Mouse (Mus musculus) layer of hippocampus, adult 9-11 months (tissue): Measurements from ENCODE around the gene Ccdc88c.

Experiments used
- DNase-seq: peaks from one replicate; pipeline ENCODE4 v3.0.0; 2022

Gene Ccdc88c

DNA sequence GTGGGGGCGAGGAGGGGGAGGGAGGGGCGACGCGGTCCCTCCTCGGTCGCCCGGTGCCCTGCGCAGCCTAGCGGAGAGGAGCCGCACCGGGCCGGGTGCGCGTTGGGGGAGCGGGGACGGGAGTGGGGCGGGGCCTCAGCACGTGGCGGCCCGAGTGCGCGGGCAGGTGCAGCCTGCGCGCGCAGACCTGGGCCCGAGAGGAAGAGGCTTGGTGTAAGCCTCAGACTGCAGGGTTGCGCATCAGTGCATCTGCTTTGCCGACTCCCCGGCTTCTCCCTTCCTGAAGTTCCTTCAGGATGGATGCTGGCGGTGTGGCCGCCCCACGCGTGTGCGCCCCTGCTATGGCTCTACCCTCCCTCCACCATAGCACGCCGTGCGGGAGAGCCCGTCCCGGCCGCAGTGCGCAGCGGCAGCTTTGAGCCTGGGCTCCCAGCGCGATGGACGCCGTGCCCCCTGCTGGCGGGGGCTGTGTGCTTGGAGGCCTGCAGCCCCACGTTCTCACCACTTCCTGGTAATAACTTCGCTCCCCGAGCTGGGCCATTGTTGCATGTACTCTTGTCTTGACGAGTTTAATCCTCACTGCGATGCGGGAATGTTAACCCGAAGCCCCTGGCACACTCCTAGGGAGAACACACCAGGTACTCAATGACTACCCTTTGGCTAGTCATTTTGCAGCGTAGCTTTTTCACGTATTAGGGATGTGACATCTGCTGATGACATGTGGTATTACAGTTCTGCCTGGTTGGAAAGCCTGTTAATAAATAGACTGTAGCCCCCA, at the start of gene Ccdc88c:
Gene Ccdc88c, minus strand, starts transcription at position 103 of the 778 bp plus-strand sequence.
- peak; percentile 77 for DNase-seq

DNA sequence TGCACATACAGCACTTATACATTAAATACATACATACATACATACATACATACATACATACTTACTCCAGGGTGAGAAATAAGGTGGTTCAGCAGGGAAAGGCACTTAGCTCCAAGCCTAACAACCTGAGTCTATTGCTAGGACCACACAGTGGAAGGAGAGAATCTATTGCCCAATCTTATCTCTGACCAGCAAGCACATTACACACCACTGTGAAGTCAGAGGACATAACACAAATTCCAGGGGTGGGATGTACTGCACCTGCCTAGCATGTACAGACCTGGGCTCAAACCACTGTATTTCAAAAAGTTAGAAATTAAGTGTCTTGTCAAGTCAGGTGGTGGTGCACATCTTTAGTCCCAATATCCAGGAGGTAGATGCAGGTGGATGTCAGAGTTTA, 49.1 kb upstream of the Ccdc88c start:
- DNase-seq, result no peak

DNA sequence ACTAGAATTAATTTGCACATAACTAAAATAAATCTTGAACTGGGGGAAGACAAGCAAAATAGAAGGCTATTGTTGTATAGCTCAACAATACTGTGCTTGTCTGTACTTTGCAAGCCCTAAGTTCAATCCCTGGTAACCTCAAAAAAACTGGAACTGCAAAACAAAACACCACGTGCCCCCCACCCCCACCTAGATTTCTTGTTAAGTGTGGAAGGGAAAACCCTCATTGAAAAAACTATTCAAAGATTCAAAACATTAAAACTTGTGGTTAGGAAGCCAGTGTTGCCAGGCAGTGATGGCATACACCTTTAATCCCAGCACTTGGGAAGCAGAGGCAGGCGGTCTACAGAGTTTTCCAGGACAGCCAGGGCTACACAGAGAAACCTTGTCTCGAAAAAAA, 46.6 kb upstream of the Ccdc88c start:
- DNase-seq, result no peak

DNA sequence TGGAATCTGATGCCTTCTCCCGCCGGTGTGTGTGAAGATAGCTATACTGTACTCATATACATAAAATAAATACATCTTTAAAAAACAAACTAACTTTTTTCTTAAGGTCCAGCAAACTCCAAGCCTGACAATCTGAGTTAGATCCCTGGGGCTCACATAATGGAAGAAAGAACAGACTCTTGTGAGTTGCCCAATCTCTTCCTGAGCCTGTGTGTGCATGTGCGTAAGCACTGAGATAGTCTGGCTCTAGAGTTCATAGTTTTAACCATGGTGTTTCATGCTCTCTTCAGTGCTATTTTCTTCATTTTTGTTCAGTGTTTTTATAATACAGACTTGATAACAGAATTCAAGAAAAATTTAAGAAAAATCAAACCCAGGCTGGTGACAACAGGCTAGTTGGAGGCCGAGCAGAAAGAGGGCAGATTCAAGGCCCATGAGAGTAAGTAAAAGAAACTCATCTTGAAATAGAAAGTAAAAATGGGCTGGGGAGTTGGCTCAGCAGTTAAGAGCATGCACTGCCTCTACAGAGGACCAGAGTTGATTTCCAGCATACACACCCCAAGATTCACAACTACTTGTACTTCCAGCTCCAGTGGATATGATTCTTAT, 46.1 kb upstream of the Ccdc88c start:
- DNase-seq, result no peak

DNA sequence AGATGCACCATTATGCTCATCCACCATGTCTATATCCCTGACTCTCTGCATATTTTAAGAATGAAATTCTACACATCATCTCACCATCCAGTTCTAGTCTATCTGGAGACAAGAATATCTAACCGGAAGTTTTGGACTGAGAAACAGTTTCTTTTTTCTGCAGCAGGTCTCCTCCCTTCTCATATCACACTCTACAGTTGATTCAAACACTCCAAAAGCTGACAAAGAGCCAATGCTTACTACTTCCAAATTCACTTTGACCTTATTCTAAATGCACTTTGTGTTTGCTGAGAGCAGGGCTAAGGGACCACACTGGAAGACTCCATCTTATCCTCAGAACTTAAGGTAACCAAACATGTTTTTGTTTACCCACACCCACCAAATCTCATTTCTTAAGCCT, 41.0 kb upstream of the Ccdc88c start:
- DNase-seq, result no peak

DNA sequence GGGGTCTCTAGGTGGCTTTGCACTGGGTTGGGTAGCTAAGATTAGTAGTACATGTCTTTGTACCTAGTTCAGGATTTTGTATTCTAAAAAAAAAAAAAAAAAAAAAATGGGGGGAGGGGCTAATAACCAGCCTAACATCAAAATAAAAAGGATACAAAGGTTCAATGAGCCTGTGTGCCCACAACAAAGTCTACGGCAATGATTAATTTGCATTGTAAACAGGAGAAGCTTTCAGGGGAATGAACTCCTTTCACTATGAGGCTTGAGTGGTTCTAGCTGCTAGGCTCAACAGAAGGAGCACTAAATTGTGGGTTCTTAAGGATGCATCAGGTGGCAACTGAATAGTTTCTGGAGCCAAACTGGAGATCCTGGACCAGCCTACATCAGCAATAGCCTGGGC, 37.5 kb upstream of the Ccdc88c start:
- DNase-seq, result no peak

DNA sequence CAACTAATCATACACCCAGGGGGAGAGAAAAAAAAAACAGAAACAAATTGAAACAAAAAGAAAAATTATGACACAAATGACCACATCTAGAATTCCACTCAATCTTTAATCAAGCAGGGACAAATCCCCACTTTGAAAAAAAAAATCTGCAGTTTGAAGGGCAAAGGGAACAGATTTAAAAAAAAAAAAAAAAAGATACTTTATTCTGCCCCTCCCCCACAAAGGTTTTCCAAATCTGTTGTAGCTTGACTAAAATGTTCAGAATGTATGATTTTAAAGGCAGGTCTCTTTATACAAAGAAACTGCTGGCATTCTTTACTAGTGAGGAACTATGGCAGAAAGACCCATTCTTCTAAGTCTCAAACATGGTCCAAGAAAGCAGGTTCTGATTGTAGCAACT, 11.1 kb upstream of the Ccdc88c start:
- DNase-seq, result no peak

DNA sequence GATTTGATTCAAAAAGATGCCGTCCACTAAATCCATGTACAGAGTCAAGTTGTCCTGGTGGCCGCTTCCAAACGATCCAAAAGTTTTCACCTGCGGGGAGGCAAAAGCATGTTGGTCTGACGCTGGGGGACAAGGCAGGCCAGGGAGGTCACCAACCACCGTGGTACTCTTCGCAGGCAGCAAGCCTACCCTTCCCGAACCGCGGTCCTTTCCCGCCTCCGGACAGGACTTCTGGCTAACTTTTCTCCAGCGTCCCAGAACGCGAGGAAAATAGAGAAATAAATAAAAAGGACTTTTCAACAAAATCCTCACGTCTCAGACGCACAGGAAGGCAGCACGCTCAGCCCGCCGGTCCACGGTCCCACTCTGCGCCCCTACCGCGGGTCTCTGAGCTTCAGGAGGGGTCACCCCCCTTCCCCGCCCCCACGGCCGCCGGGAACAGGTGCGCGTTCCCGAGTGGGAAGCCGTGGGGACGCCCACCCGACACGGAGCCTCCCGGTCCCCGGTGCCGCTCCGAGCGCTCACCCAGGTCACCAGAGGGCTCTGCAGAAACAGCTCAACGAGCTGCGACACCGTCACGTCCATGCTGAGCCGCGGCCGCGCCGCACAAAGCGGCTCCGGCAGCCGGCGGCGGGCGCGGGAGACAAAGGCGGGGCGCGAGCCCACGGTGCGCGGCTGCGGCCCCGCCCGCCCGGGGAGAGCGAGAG, 456 bp downstream of the Ccdc88c start:
- no peak for DNase-seq

DNA sequence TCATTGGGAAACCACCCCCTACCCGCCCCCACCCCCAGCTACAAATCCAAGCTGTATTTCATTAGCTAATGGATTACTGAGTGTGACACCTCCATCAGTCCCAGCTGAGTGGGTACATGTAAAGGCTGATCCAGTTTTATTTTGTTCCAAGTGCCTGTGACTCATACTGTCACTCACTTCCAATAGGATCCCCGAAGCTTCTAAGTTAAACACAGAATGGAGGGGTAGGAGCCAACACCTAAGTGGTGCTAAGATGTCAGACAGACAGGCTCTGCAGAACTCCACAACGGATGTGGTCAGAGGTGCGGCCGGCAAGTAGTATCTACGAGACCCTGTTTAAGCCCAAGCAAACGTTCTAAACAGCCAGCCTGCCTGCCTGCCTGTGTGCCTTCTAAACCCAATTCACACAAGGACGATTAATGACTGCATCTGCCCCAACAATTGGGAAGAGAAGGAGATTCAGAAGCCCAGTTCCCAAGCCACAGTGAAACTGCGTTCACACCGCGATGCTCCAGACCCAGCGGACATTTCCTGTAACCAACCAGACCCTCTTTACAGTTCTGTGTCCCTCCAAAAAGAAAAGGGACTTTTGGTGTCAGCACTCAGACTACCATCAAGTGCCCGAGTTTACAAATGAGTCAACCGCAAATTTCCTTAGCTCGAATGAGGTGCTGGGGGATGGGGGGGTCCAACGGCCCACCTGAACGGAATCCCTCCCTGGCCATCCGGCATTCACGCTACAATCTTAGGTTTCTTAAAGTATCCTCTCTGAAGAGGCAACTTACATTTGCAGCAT, 1.2 kb downstream of the Ccdc88c start:
- peak; percentile 55 for DNase-seq

DNA sequence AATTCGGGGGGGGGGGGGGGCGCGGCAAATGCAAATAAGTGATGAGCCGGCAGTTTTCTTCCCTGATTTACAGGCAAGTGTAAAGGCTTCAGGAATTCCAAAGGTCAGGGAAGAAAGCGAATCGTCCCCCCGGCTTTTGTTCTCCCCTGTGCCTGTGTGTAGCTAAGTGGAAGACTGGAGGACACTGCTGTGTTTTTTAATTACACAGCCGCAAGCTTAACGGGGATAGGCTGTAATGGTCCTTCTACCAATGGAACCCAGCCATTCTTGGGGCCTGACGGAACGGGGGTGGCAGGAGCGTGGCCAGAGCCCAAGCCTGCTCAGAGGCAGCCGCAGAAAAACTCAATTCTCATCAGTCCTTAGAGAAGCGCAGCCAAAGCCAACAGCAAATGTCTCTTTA, 1.9 kb downstream of the Ccdc88c start:
- peak; percentile 36 for DNase-seq

DNA sequence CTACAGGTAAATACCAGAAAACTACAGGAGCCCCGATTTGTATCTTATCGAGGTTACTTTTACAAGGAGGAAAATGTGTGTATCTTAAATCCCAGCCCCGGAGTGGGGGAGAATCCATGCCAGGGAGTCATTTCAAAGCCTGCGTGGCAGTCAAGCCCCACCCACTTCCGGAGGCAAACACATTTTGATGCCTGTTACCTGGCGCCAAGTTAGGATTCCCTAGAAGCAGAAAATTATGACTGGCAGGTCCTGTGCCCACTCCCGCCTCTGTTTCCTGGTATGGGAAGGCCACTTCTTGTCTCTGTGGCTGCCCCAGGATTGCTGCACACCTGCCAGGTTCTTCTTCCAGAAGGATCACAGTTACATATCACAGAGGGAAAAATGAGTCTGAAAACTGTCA, 2.3 kb downstream of the Ccdc88c start:
- DNase-seq, result no peak

DNA sequence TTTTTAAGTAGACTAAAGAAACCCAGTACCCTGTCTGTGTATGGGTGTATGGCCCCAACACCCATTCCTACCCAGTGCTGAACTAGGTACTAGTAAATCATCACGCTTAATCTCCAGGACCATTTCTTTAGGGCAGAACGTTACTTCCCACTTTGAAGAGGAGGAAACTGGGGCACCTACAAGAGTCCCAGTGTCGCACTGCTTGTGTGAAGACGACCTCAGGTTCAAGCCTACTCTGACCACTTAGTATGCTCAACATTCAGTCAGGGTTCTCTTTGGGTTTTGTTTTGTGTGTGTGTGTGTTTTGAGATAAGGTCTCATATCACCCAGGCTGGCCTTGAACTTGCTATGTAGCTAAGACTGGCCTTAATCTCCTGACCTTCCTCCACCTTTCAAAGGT, 2.8 kb downstream of the Ccdc88c start:
- no peak for DNase-seq

DNA sequence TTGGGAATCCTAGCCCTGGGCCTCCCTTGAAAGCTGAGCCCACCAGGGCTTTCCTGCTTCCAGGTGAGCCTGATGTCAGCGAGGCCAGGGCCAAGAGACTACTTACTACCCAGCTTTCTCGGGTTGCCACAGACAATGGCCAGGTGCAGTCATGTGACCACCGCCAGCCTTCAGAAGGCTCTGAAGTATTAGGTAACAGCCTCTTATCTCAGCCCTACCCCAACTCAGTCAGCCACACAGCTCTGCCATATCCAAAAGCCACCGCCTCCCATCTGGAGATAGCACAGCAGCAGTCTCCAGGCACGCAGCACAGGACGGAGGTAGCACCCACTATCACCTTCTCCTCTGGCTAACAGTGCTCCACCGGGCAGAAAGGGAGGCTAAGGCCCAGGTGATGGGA, 3.5 kb downstream of the Ccdc88c start:
- no peak for DNase-seq

DNA sequence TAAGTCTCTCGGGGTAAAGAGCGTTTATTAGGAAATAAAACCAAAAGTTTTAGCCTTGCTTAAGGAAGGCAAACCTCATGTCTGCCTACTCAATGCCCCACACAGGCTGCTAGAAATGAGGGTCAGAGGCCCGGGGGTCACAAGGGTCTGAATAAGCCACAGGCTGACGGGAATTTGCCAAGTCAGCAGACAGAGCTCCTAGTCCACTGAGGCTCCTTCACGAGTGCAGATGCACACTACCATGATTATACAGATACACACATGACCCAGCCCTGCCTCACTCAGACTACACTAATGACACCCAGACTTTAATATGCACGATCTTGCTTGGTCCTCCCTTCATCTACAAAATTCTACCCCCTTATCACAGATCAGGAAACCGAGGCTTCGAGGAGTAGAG, 4.0 kb downstream of the Ccdc88c start:
- no peak for DNase-seq

DNA sequence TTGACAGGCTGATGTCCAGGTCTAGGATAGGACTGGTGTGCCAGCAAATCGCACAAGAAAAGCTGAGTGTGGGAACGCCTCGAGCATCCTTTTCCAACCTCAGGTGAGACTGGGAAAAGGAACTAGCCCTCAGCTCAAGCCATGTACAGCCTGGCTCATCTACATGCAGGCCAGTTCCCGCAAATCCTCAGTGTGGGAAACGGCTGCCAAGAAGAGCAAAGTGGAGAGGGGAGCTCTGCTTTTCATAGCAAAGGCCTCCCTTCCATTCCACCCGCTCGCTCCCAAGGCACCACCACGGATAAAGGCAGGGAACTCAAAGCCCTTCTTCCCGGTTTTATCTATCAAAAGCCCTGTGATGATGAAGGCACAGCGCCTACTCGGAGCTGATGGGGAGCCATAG, 5.7 kb downstream of the Ccdc88c start:
- no peak for DNase-seq

DNA sequence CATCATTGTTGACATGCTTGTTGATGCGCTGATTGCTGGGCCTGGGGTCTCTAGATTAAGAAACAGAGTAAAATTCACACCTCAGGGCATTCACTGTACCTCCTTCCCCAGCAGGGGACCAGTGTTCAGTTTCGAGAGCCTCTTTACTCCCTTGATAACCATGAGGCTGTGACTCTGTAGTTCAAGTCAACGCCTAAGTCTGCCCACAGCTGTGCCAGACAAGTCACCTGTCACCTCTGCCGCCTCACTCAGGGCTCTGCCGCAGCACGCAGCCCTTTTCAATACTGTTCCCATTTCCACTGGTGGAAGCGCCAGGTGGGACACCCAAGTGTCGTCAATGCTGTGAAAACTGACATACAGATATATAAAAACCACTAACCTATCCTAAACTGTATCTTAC, 6.5 kb downstream of the Ccdc88c start:
- DNase-seq, result no peak

DNA sequence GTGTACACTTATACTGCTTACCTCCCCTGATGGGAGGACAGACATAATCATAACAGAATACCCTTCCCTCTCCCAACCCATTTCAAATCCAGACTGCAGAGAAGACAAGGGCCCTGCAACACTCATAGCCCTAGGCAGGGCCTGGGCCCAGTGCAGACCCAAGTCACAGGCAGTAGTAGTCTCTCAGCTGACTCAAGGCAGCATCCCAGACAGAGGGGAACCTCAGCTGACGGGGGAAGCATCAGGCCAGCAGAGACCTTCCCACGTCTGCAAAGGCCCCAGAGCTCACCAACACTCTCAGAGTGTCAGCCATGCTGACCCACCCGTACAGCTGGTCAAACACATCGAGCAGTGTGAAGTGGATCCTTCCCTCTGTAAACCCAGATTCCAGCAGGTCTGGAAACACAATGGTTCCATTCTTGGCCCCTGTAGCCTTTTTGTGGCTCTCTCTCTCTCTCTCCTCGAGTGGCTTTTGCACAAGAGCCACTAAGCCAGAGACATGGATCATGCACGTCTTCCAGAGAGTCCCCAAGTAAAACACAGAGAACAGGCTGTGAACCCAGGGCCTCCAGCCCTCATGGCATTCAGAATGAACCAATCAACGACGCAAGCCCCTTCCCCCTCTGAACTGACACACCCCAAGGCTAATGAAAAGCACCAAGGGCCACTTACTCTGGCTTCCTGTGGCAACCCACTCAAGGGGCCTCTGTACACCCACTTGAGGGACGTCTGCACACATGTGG, 7.2 kb downstream of the Ccdc88c start:
- no peak for DNase-seq

DNA sequence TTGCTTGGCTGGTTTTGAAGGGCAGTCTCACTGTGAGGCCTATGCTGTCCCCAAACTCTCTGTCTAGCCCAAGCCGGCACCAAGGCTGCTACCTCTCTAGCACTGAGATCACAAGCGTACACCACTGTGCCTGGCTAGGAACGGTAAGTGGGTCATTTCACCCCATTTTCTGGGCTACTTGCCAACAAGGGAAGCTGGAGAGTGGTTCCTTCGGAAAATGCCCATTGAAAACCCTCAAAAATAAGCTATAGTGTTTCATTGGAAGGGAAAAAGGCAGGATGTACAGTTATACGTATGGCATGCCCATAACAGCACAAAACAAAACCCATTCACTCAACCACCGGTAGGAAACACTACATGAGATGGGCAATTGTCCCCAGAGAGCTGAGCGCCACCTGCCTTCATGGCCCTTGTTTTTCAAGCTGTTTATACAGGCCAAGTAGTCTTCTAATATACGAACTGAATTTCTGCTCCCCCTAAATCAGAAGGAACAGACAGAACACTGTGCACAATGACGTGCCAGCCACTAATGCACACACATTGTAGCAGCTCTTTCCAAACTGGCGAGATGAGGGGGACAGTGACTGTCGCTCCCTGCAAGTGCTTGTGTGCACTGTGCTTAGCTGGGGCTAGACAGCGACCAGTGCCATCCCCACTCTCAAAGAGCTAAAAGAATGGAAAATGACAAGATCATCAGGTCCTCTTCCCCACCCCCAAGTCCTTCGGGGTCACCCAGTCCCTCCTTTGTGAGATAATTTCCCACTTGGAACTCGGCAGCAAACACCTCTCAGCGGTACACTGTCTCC, 8.4 kb downstream of the Ccdc88c start:
- DNase-seq, result no peak

DNA sequence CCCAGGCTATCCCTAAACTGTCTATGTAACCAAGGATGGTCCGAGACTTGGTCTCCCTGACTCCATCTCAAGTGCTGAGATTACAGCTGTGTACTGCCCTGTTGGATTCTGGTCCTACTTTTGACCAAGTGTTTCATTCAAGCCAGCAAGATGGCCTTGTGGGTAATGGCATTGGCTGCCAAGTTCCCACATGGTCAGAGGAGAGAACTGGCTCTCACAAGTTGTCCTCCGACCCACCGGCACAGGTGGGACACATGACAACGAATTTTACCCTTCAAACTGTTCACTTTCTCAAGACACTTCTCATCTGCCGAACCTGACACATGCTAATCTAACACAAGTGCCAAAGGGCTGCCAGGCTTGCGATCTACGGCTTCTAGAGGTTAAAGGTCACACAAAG, 9.4 kb downstream of the Ccdc88c start:
- no peak for DNase-seq

DNA sequence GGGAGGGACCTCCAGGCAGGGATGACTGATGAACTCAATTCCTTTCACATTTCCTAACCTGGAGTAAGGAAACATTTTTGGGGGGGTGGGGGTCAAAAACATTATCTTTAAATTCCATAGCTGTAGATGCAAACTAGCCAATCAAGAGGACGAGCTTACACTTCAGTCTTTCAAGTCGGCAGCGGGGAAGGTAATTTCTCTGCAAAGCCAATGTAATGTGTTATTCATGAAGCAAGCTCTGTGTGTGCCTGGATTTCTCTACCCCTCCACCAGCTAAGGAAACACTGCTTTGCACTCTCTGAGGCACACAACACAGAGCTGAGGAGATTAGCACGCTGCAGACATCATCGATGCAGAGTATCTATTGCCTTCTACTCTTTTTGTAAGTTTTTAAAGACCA, 9.8 kb downstream of the Ccdc88c start:
- DNase-seq, result no peak

DNA sequence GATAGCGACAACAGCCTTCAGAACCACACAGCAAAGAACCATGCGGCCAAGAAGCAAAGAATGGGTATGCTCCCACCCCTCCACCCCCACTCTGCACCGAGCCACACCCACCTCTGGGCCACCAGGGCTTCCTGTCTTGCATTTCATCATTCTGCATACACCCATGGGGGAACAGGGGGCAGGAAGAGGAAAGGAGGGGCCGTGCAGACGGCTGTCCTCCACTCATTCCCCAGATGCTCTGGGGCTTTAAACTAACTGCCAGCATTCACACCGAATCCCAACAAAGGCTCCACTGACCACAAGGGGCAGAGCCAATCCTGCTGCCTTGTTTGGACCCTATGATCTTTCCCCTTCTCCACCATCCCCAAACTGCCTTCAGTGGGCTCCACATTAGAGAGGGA, 10.9 kb downstream of the Ccdc88c start:
- DNase-seq, result no peak

DNA sequence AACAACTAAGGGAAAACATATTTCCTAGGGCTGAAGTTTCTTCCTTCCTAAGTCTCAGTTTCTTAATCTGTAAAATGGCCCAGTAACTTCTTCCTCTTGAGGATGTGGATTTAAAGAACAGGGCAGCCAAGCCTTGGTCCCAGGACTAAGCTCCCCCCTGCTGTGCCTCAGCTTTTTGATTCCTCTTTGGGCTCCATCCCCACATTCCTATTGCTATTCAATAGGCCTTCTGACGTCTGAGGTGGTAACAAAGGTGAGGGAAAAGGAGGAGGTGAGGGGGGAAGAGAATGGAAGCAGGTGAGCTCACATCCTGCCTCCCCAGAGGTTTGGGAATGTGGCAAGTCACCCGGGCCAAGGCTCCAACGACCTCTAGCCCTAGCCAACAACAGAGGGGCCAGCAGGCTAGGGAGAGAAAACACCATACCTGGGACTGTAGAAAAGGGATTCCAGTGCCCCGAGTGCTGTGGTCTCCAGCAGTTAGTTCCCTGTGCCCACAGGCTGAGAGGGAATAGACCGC, 12.4 kb downstream of the Ccdc88c start:
- no peak for DNase-seq
